Mouse (Mus musculus) liver, postnatal 0 days (tissue): ENCODE results near the gene D430041D05Rik. TPM values are rescaled to one million over a fixed set of nuclear protein-coding genes. Genes with fewer than 3 reads are reported as not detected.

Experiments used
- ATAC-seq: fragments of 200-750 bp; cut with Nextera tagmentation; 2 replicates; pipeline ENCODE4 v1.8.0; 2017; ENCODE audit warnings: mild to moderate bottlenecking, moderate library complexity
- DNase-seq: peaks from one replicate; pipeline ENCODE4 v3.0.0-alpha.2; 2016
- H3K27ac ChIP-seq: fragments of 300-500 bp; sonication (generic); 2 replicates; pipeline ENCODE4 v1.5.1; 2014; ENCODE audit warnings: antibody characterized with exemption, moderate library complexity, mild to moderate bottlenecking, low read depth
- H3K27me3 ChIP-seq: fragments of 300-500 bp; sonication (generic); 2 replicates; pipeline ENCODE4 v1.6.1; 2014; ENCODE audit warnings: low read length, control low read depth, mixed read lengths; ENCODE audit not compliant: insufficient read depth
- H3K36me3 ChIP-seq: fragments of 300-500 bp; sonication (generic); replicated peaks from 2 replicates; pipeline ENCODE4 v1.6.1; 2014; ENCODE audit warnings: mild to moderate bottlenecking, control low read depth, low read length, moderate library complexity, mixed read lengths; ENCODE audit not compliant: insufficient read depth
- H3K4me1 ChIP-seq: fragments of 300-500 bp; sonication (generic); 2 replicates; pipeline ENCODE4 v1.6.1; 2014; ENCODE audit warnings: antibody characterized with exemption, mild to moderate bottlenecking, control low read depth; ENCODE audit not compliant: insufficient read depth
- H3K4me2 ChIP-seq: fragments of 300-500 bp; sonication (generic); 2 replicates; pipeline ENCODE4 v1.6.1; 2014; ENCODE audit warnings: low read depth, mild to moderate bottlenecking, low read length, moderate library complexity, mixed read lengths
- H3K4me3 ChIP-seq: fragments of 300-500 bp; sonication (generic); 2 replicates; pipeline ENCODE4 v1.5.1; 2014; ENCODE audit warnings: low read depth, low read length
- H3K9ac ChIP-seq: fragments of 300-500 bp; sonication (generic); replicated peaks from 2 replicates; pipeline ENCODE4 v1.6.1; 2014; ENCODE audit warnings: mild to moderate bottlenecking, moderate library complexity
- H3K9me3 ChIP-seq: fragments of 300-500 bp; sonication (generic); 2 replicates; pipeline ENCODE4 v1.6.1; 2016; ENCODE audit warnings: mild to moderate bottlenecking, control low read depth, low read length, mixed read lengths
- CTCF ChIP-seq: sonication (generic); IDR thresholded peaks from 2 replicates; pipeline ENCODE4 v1.5.1; 2016; ENCODE audit warnings: antibody characterized with exemption, low read depth
- EP300 ChIP-seq: IDR thresholded peaks from 2 replicates; pipeline ENCODE4 v1.6.1; 2016; ENCODE audit warnings: antibody characterized with exemption, low read depth, mild to moderate bottlenecking
- WGBS: fragments of 180-500 bp; shearing (Covaris S2); extraction: QIAGEN DNeasy Blood & Tissue Kit; methylation state at CpG from one replicate; pipeline ENCODE4 v1.1.7; 2014; ENCODE audit not compliant: insufficient replicate concordance; 5-methylcytosine and 5-hydroxymethylcytosine counted together
- polyA plus RNA-seq: library from polyadenylated mRNA; unstranded; fragments of >200 nt; fragmentation: Nextera tagmentation; extraction: Ambion mirVana; gene quantifications from 2 replicates; pipeline ENCODE4 v1.2.1, GENCODE M21; 2015

Gene D430041D05Rik
- polyA plus RNA-seq, 1 experiment from 2014 or later = 0.05 TPM

DNA sequence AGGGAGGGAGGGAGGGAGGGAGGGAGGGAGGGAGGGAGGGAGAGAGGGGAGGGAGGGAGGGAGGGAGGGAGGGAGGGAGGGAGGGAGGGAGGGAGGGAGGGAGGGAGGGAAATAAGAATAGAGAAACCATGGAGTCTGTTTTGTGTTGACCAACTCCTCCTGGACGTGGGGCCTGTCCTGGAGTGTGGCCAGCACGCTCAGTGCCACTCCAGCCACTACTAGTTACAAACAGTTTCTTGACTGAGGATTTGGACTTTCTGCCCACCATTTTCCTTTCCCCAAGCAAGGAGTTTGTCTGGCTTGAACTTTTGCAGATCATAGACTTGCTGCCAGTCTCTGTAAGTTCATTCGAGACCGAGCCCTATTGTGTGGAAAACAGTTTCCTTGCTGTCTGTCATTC is 37.4 kb upstream of the D430041D05Rik start:
- no peak for TF ChIP-seq EP300
- TF ChIP-seq CTCF = no peak
- Histone ChIP-seq H3K4me3 (no peak overlapping the region), H3K4me1 (peaks cover 9% of the 10 kb centered on the region), H3K4me2 (no peak overlapping the region), H3K27me3 (no peaks in the 10 kb centered on the region), H3K27ac (no peak overlapping the region), H3K9me3 (no peaks in the 10 kb centered on the region), H3K9ac (no peak overlapping the region), H3K36me3 (peaks cover 6% of the 10 kb centered on the region; the same call in 1 of the 2 replicates)
- ATAC-seq (no peak), DNase-seq (no peak)
- 68% methylated on average over 4 of the region's 4 CpGs for WGBS

- Histone ChIP-seq H3K9me3 (no peaks in the 10 kb centered on the region), H3K4me2 (no peak overlapping the region), H3K27me3 (no peaks in the 10 kb centered on the region), H3K36me3 (peaks cover 15% of the 10 kb centered on the region; the same call in 1 of the 2 replicates), H3K9ac (no peak overlapping the region), H3K27ac (no peak overlapping the region), H3K4me3 (no peak overlapping the region), H3K4me1 (peaks cover 4% of the 10 kb centered on the region)
- DNase-seq (no peak), ATAC-seq (no peak)
- WGBS = 35% methylated on average over 1 of the region's 1 CpGs
- TF ChIP-seq CTCF = no peak
- TF ChIP-seq EP300 = no peak
Observed at GRCm38 (mm10) chr2:104446016-104446415, 35.2 kb upstream of the D430041D05Rik start.

- Histone ChIP-seq H3K4me3 (no peak overlapping the region), H3K9ac (no peak overlapping the region), H3K27me3 (no peaks in the 10 kb centered on the region), H3K4me2 (no peak overlapping the region), H3K9me3 (no peaks in the 10 kb centered on the region), H3K27ac (no peak overlapping the region), H3K4me1 (no peaks in the 10 kb centered on the region), H3K36me3 (peaks cover 19% of the 10 kb centered on the region)
- DNase-seq (peak; percentile 45), ATAC-seq (peak; percentile 73)
- WGBS = 19% methylated on average over 2 of the region's 2 CpGs
- TF ChIP-seq EP300 (no peak), CTCF (peak; percentile 89)
Observed at GRCm38 (mm10) chr2:104444776-104445175, 34.0 kb upstream of the D430041D05Rik start.

- H3K9ac ChIP-seq = no peak overlapping the region
- ATAC-seq = no peak
- H3K27ac ChIP-seq = no peak overlapping the region
- 67% methylated on average over 4 of the region's 4 CpGs for WGBS
- H3K4me3 ChIP-seq = no peak overlapping the region
- H3K9me3 ChIP-seq = no peaks in the 10 kb centered on the region
- TF ChIP-seq CTCF (no peak), EP300 (no peak)
- no peaks in the 10 kb centered on the region for H3K4me1 ChIP-seq
- DNase-seq = no peak
- no peak overlapping the region for H3K4me2 ChIP-seq
- peaks cover 36% of the 10 kb centered on the region for H3K36me3 ChIP-seq
- no peaks in the 10 kb centered on the region for H3K27me3 ChIP-seq
Observed at GRCm38 (mm10) chr2:104442341-104442740, 31.5 kb upstream of the D430041D05Rik start.

DNA sequence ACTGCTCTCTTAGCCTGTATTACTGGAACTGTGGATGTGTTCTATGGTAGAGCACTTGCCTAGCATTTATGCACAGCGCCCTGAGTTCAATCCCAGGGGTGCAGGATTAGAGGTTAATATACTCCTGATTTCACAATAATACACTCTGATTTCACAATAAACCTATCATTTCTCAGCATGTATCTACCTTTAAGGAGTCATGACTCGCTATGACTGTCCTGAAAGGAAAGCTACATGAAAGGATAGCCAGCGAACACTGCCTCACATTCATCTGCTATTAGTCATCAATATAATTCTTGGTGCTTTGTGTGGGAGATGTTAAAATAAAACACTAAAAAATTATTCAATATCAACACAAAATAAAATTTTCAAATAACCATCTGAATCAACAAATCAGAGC is 25.4 kb upstream of the D430041D05Rik start:
- Histone ChIP-seq H3K36me3 (peaks cover 60% of the 10 kb centered on the region), H3K4me2 (no peak overlapping the region), H3K9ac (no peak overlapping the region), H3K4me1 (no peaks in the 10 kb centered on the region), H3K27ac (no peak overlapping the region), H3K4me3 (no peak overlapping the region), H3K27me3 (no peaks in the 10 kb centered on the region), H3K9me3 (no peaks in the 10 kb centered on the region)
- TF ChIP-seq CTCF (no peak), EP300 (no peak)
- ATAC-seq (no peak), DNase-seq (no peak)
- WGBS = 89% methylated on average over 3 of the region's 3 CpGs

- Histone ChIP-seq H3K27ac (no peak overlapping the region), H3K9ac (no peak overlapping the region), H3K9me3 (no peaks in the 10 kb centered on the region), H3K4me1 (no peaks in the 10 kb centered on the region), H3K4me3 (no peak overlapping the region), H3K4me2 (no peak overlapping the region), H3K27me3 (no peaks in the 10 kb centered on the region), H3K36me3 (peaks cover 56% of the 10 kb centered on the region)
- DNase-seq = no peak
- no peak for ATAC-seq
- TF ChIP-seq EP300 (no peak), CTCF (no peak)
- WGBS = 84% methylated on average over 6 of the region's 6 CpGs
Observed at GRCm38 (mm10) chr2:104431067-104431466, 20.3 kb upstream of the D430041D05Rik start.

DNA sequence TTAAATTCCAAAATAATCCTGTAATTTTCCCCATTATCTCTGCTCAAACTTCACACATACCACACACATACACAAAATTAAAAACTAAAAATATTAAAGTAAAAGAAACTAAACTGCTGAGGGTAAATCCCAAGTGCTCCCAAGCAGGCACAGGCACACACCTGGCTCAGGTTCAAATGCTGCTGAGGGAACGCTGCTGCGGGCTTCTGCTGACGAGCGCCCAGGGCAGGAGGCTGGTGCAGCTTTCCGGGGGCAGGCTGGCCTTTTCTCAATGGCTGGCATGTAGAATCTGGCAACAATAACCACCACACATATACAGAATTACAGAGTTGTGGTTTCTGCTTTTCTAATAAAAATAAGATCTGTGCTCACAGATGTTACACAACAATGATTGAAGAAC is 19.8 kb upstream of the D430041D05Rik start:
- Histone ChIP-seq H3K27me3 (no peaks in the 10 kb centered on the region), H3K4me3 (no peak overlapping the region), H3K27ac (no peak overlapping the region), H3K36me3 (peaks cover 53% of the 10 kb centered on the region), H3K9me3 (no peaks in the 10 kb centered on the region), H3K4me1 (no peaks in the 10 kb centered on the region), H3K9ac (no peak overlapping the region), H3K4me2 (no peak overlapping the region)
- WGBS = 94% methylated on average over 5 of the region's 5 CpGs
- DNase-seq (no peak), ATAC-seq (no peak)
- TF ChIP-seq EP300 = no peak
- no peak for TF ChIP-seq CTCF
